In genomic region chr12:17018468-17018867, GRCm38 (mm10) we compare ENCODE assay signal across 10 mouse cellular contexts. TPM values are rescaled to one million over a fixed set of nuclear protein-coding genes. Genes with fewer than 3 reads are reported as not detected.
A peak's percentile ranks its signal among the peaks of the same experiment; 100 is the strongest.
DNase-seq lines count a peak whose midpoint lies in the region; ATAC-seq and TF ChIP-seq lines count a peak whose summit lies in the region.
"Had no signal": no experiment of that assay in that cellular context is flagged by ENCODE, and none has a peak within 500 bp of the region (broad histone marks: within the 10 kb centered on the region; RNA-seq: fewer than 3 reads in every experiment).

No protein-coding gene starts in this region.

- no peak overlapping the region for H3K4me3 ChIP-seq in heart, postnatal 0 days (ENCODE audit: low read depth, low read length)
- H3K4me3 ChIP-seq in heart, embryonic 11.5 days (ENCODE audit: low read depth, low read length): no peak overlapping the region
- H3K4me3 ChIP-seq: hindbrain, embryonic 15.5 days; neural tube, embryonic 13.5 days had no signal

- WGBS in heart, postnatal 0 days: 32% methylated on average over 4 of the region's 4 CpGs
- 25% methylated on average over 4 of the region's 4 CpGs for WGBS in heart, embryonic 11.5 days (ENCODE audit: insufficient replicate concordance)

- H3K4me1 ChIP-seq in heart, postnatal 0 days (ENCODE audit: control insufficient read depth, insufficient read depth): no peaks in the 10 kb centered on the region
- H3K4me1 ChIP-seq in heart, embryonic 11.5 days (ENCODE audit: control insufficient read depth, insufficient read depth, low read length): no peaks in the 10 kb centered on the region
- H3K4me1 ChIP-seq: hindbrain, embryonic 15.5 days; neural tube, embryonic 13.5 days had no signal

- H3K27ac ChIP-seq in heart, postnatal 0 days (ENCODE audit: low read depth): no peak overlapping the region
- no peak overlapping the region for H3K27ac ChIP-seq in heart, embryonic 11.5 days (ENCODE audit: low read depth, low read length)
- H3K27ac ChIP-seq: hindbrain, embryonic 15.5 days; neural tube, embryonic 13.5 days had no signal

- no peak for DNase-seq in heart, postnatal 0 days (ENCODE audit: low spot score)
- DNase-seq in testis, postnatal 10 days (ENCODE audit: low spot score): peak; percentile 80
- no peak for DNase-seq in testis, postnatal 14 days (ENCODE audit: low spot score)
- peak; percentile 38 for DNase-seq in c-Kit-positive CD71-positive TER-119-positive erythroid progenitor cells, embryonic 14.5 days (ENCODE audit: low spot score)
- peak; percentile 24 to 85 for DNase-seq in kidney, postnatal 36 days
- peak; percentile 62 for DNase-seq in thymus, postnatal 25 days

- H3K36me3 ChIP-seq in heart, postnatal 0 days (replicated peaks; ENCODE audit: control insufficient read depth, insufficient read depth, low read length): no peaks in the 10 kb centered on the region
- H3K36me3 ChIP-seq in heart, embryonic 11.5 days (ENCODE audit: control insufficient read depth, insufficient read depth, low read length): no peaks in the 10 kb centered on the region
- H3K36me3 ChIP-seq: hindbrain, embryonic 15.5 days; neural tube, embryonic 13.5 days had no signal

- no peak overlapping the region for H3K9ac ChIP-seq in heart, postnatal 0 days (replicated peaks; ENCODE audit: low read depth, low read length)
- no peak overlapping the region for H3K9ac ChIP-seq in heart, embryonic 11.5 days (ENCODE audit: low read depth, low read length)
- H3K9ac ChIP-seq: hindbrain, embryonic 15.5 days; neural tube, embryonic 13.5 days had no signal

- no peak for TF ChIP-seq EP300 in heart, postnatal 0 days (IDR thresholded peaks at IDR 0.05; ENCODE audit: low read depth)

- TF ChIP-seq CTCF in heart, postnatal 0 days (IDR thresholded peaks at IDR 0.05; ENCODE audit: low read depth): peak; percentile 56

- no peaks in the 10 kb centered on the region for H3K9me3 ChIP-seq in heart, postnatal 0 days (replicated peaks; ENCODE audit: control insufficient read depth, low read length)
- H3K9me3 ChIP-seq in heart, embryonic 11.5 days (replicated peaks; ENCODE audit: control insufficient read depth, low read length): no peaks in the 10 kb centered on the region
- H3K9me3 ChIP-seq: hindbrain, embryonic 15.5 days; neural tube, embryonic 13.5 days had no signal

- no peaks in the 10 kb centered on the region for H3K27me3 ChIP-seq in heart, postnatal 0 days (ENCODE audit: control insufficient read depth, insufficient read depth, low read length)
- H3K27me3 ChIP-seq in heart, embryonic 11.5 days (ENCODE audit: control insufficient read depth, insufficient read depth, low read length): no peaks in the 10 kb centered on the region; the same call in 1 of the 2 replicates
- H3K27me3 ChIP-seq: hindbrain, embryonic 15.5 days; neural tube, embryonic 13.5 days had no signal

- ATAC-seq in heart, postnatal 0 days (ENCODE audit: insufficient read depth, low read depth): no peak
- ATAC-seq in heart, embryonic 11.5 days (replicated peaks; ENCODE audit: insufficient number of reproducible peaks, low FRiP score, low TSS enrichment): no peak
- ATAC-seq in megakaryocyte, adult 5-6 weeks (ENCODE audit: poor library complexity, severe bottlenecking): peak; percentile 70

- H3K4me2 ChIP-seq in heart, postnatal 0 days (ENCODE audit: low read depth, low read length): no peak overlapping the region
- H3K4me2 ChIP-seq in heart, embryonic 11.5 days: no peak overlapping the region
- H3K4me2 ChIP-seq: hindbrain, embryonic 15.5 days; neural tube, embryonic 13.5 days had no signal

RNA-seq across cellular contexts. Expression of gene 2410004P03Rik, which starts 6.9 kb away (rescaled TPM):
- total RNA-seq in heart, postnatal 0 days (2014; rRNA removed; ENCODE audit: low replicate concordance): not detected in 2 replicates
- 0.20 and 0.38 TPM in 2 replicates for polyA plus RNA-seq in heart, postnatal 0 days (2015; fragmentation: Nextera tagmentation; extraction: Ambion mirVana)
- 0.64 and 0.66 TPM in 2 replicates for polyA plus RNA-seq in heart, embryonic 11.5 days (2014; fragmentation: Nextera tagmentation; extraction: Ambion mirVana)
- 0.25 and 0.34 TPM in 2 replicates for total RNA-seq in megakaryocyte, adult 5-6 weeks (2015)
- 0.26 and 0.41 TPM in 2 replicates for total RNA-seq in megakaryocyte, adult 5-6 weeks (2017)

RNA-seq across cellular contexts. Expression of gene Pqlc3, which starts 18.3 kb away (rescaled TPM):
- 2.2 and 5.1 TPM in 2 replicates for total RNA-seq in heart, postnatal 0 days (2014; rRNA removed; ENCODE audit: low replicate concordance)
- 2.8 and 3.5 TPM in 2 replicates for polyA plus RNA-seq in heart, postnatal 0 days (2015; fragmentation: Nextera tagmentation; extraction: Ambion mirVana)
- 4.2 and 5.1 TPM in 2 replicates for polyA plus RNA-seq in heart, embryonic 11.5 days (2014; fragmentation: Nextera tagmentation; extraction: Ambion mirVana)
- total RNA-seq in megakaryocyte, adult 5-6 weeks (2015): 260 and 273 TPM in 2 replicates
- total RNA-seq in megakaryocyte, adult 5-6 weeks (2017): 130 and 134 TPM in 2 replicates

Comparison
In these comparisons a context has a peak if more than half of its experiments do, and no peak if none do; other contexts are left out.
1. DNase-seq: peak in testis, postnatal 10 days (single experiment), c-Kit-positive CD71-positive TER-119-positive erythroid progenitor cells, embryonic 14.5 days (single experiment), kidney, postnatal 36 days (2 of 2) and thymus, postnatal 25 days (single experiment); none in heart, postnatal 0 days (single experiment) and testis, postnatal 14 days (single experiment).
2. RNA of gene Pqlc3, which starts 18.3 kb away (total RNA-seq): 130 to 273 TPM in megakaryocyte, adult 5-6 weeks; 2.2 to 5.1 TPM in heart, postnatal 0 days; every median in the first group is over 10 times any median in the second.